Mouse (Mus musculus) left cerebral cortex, postnatal 36 days (tissue): ENCODE results near the gene BC048403. TPM values are rescaled to one million over a fixed set of nuclear protein-coding genes. Genes with fewer than 3 reads are reported as not detected.
"Not testable (repeated sequence)": the region's sequence is repeated elsewhere in the genome, so short reads cannot be mapped to it uniquely, and the experiment has no call there.

ENCODE experiments used
- DNase-seq, 2 experiments: peaks; one replicate each; pipeline ENCODE4 v3.0.0; 2021 to 2022; ENCODE audit warnings: low spot score in 2 of 2, mixed read lengths in 1 of 2
- intact Hi-C: fragments of 180-260 bp; cut with DNase I; formaldehyde crosslinking; loops from one replicate; pipeline ENCODE4 v1.15.1; 2025
- total RNA-seq, 2 experiments: library from RNA; stranded (reverse); gene quantifications; 2 replicates each; pipeline ENCODE4 v1.2.3; 2021

The BC048403 gene
- total RNA-seq, 2 experiments from 2014 or later = 10.7 to 11.7 TPM

GRCm38 (mm10) chr10:121750175-121750574, 10.4 kb downstream of the BC048403 start:
- intact Hi-C loops = no loop called here
- peak; percentile 57 to 72 for DNase-seq

GRCm38 (mm10) chr10:121754237-121754636, 14.5 kb downstream of the BC048403 start:
- intact Hi-C loops = no loop called here
- no peak for DNase-seq

- DNase-seq = no peak
- intact Hi-C loops = loop anchor here (5.0 kb wide), 1 partner anchor 296 kb away; no protein-coding TSS in a partner anchor
Observed at GRCm38 (mm10) chr10:121755822-121756221, 16.1 kb downstream of the BC048403 start.

- no peak for DNase-seq
- intact Hi-C loops = loop anchor here (5.0 kb wide), 1 partner anchor 296 kb away; no protein-coding TSS in a partner anchor
Observed at GRCm38 (mm10) chr10:121756677-121757076, 16.9 kb downstream of the BC048403 start.

- DNase-seq = no peak
- intact Hi-C loops = loop anchor here (5.0 kb wide), 1 partner anchor 293 kb away; no protein-coding TSS in a partner anchor
Observed at GRCm38 (mm10) chr10:121759095-121759494, 19.4 kb downstream of the BC048403 start.

GRCm38 (mm10) chr10:121762141-121762540, 22.4 kb downstream of the BC048403 start:
- intact Hi-C loops = no loop called here
- no peak for DNase-seq

GRCm38 (mm10) chr10:121763191-121763590, 23.5 kb downstream of the BC048403 start:
- intact Hi-C loops = no loop called here
- DNase-seq = no peak

- intact Hi-C loops = no loop called here
- no peak for DNase-seq
Observed at GRCm38 (mm10) chr10:121764469-121765173, 24.9 kb downstream of the BC048403 start.

- DNase-seq = no peak
- intact Hi-C loops = no loop called here
Observed at GRCm38 (mm10) chr10:121765174-121766057, 25.7 kb downstream of the BC048403 start.

- intact Hi-C loops, DNase-seq: not testable (repeated sequence)
Observed at GRCm38 (mm10) chr10:121767295-121767694, 27.6 kb downstream of the BC048403 start.

GRCm38 (mm10) chr10:121769711-121770110, 30.0 kb downstream of the BC048403 start:
- DNase-seq = no peak
- intact Hi-C loops = loop anchor here (5.0 kb wide), 1 partner anchor 283 kb away; no protein-coding TSS in a partner anchor

GRCm38 (mm10) chr10:121770624-121771577, 31.2 kb downstream of the BC048403 start:
- intact Hi-C loops = loop anchor here (5.0 kb wide), 1 partner anchor 281 kb away; no protein-coding TSS in a partner anchor
- DNase-seq = no peak

GRCm38 (mm10) chr10:121773813-121774212, 34.1 kb downstream of the BC048403 start:
- intact Hi-C loops = loop anchor here (5.0 kb wide), 1 partner anchor 278 kb away; no protein-coding TSS in a partner anchor
- no peak for DNase-seq

GRCm38 (mm10) chr10:121775990-121776389, 36.3 kb downstream of the BC048403 start:
- intact Hi-C loops = no loop called here
- DNase-seq = no peak

- intact Hi-C loops = no loop called here
- DNase-seq = no peak
Observed at GRCm38 (mm10) chr10:121781159-121781558, 41.4 kb downstream of the BC048403 start.

GRCm38 (mm10) chr10:121788536-121788935, 48.8 kb downstream of the BC048403 start:
- DNase-seq = no peak
- intact Hi-C loops = no loop called here

- intact Hi-C loops = no loop called here
- DNase-seq = no peak
Observed at GRCm38 (mm10) chr10:121790078-121790477, 50.3 kb downstream of the BC048403 start.

- DNase-seq = no peak
- intact Hi-C loops = no loop called here
Observed at GRCm38 (mm10) chr10:121792661-121793060, 52.9 kb downstream of the BC048403 start.

- intact Hi-C loops = no loop called here
- no peak for DNase-seq
Observed at GRCm38 (mm10) chr10:121794486-121794885, 54.7 kb downstream of the BC048403 start.
